In genomic region chr12:54205195-54205594, GRCm38 (mm10) we compare ENCODE assay signal across 8 mouse cellular contexts. TPM values are rescaled to one million over a fixed set of nuclear protein-coding genes. Genes with fewer than 3 reads are reported as not detected.
DNase-seq lines count a peak whose midpoint lies in the region; ATAC-seq and TF ChIP-seq lines count a peak whose summit lies in the region.

No protein-coding gene starts in this region.

- H3K4me1 ChIP-seq in heart, embryonic 12.5 days (replicated peaks), result 0 out of 2 replicates have a peak, but pooled peaks cover under 1% of the 10 kb centered on the region
- H3K4me1 ChIP-seq in MEL (ENCODE audit: control insufficient read depth in 1 of 2, insufficient read depth in 2 of 2, low read length in 2 of 2), result peaks cover 0 to 3% of the 10 kb centered on the region in 2 experiments; a peak in 1 of 4 replicates
- H3K4me1 ChIP-seq in embryonic fibroblast, embryonic 13.5 days (ENCODE audit: control insufficient read depth, insufficient read depth, low read length), result peaks cover 7% of the 10 kb centered on the region

- DNase-seq in heart, adult 11 months, result peak; percentile 95
- DNase-seq in MEL (ENCODE audit: low read depth, low spot score), result peak; percentile 73
- peak; percentile 76 for DNase-seq in kidney, adult 9 months
- peak; percentile 87 for DNase-seq in thymus, postnatal 4 days
- DNase-seq in ovary, adult 18-20 months (ENCODE audit: low spot score), result no peak

- TF ChIP-seq CTCF in MEL (IDR thresholded peaks at IDR 0.05 in 2 of 3, conservative IDR thresholded peaks at IDR 0.05 in 1 of 3; ENCODE audit: control insufficient read depth in 1 of 3, insufficient read depth in 1 of 3, low read depth in 2 of 3, low read length in 3 of 3, poor library complexity in 1 of 3, severe bottlenecking in 1 of 3), result peak; percentile 46 to 70 (median 61)
- peak; percentile 19; the same call in 1 of the 2 replicates for TF ChIP-seq CTCF in embryonic fibroblast, embryonic 13.5 days (IDR thresholded peaks at IDR 0.05; ENCODE audit: borderline replicate concordance, insufficient read depth, low read length)

- TF ChIP-seq RAD21 in MEL (IDR thresholded peaks at IDR 0.05; ENCODE audit: low read depth, low read length), result peak; percentile 64

- no peak for TF ChIP-seq POLR2A in MEL (IDR thresholded peaks at IDR 0.05; ENCODE audit: control insufficient read depth in 1 of 2, insufficient read depth in 1 of 2, low read depth in 1 of 2, low read length in 2 of 2, poor library complexity in 1 of 2)
- TF ChIP-seq POLR2A in embryonic fibroblast, embryonic 13.5 days (IDR thresholded peaks at IDR 0.05; ENCODE audit: low read depth, low read length), result no peak

- no peaks in the 10 kb centered on the region for H3K9me3 ChIP-seq in heart, embryonic 12.5 days (replicated peaks)
- no peaks in the 10 kb centered on the region for H3K9me3 ChIP-seq in MEL (replicated peaks; ENCODE audit: insufficient read depth, low read length)

- no peaks in the 10 kb centered on the region for H3K36me3 ChIP-seq in heart, embryonic 12.5 days
- peaks cover 0 to 3% of the 10 kb centered on the region in 2 experiments; a peak in 2 of 4 replicates for H3K36me3 ChIP-seq in MEL (ENCODE audit: control insufficient read depth in 1 of 2, insufficient read depth in 2 of 2, low read length in 2 of 2)

- no peak overlapping the region for H3K4me2 ChIP-seq in heart, embryonic 12.5 days

- no peak overlapping the region for H3K9ac ChIP-seq in heart, embryonic 12.5 days
- no peak overlapping the region for H3K9ac ChIP-seq in MEL (ENCODE audit: control insufficient read depth, low read depth, low read length, poor library complexity, severe bottlenecking)

- no peak for TF ChIP-seq EP300 in MEL (IDR thresholded peaks at IDR 0.05; ENCODE audit: low read depth in 1 of 2, low read length in 2 of 2)

- H3K4me3 ChIP-seq in heart, embryonic 12.5 days, result no peak overlapping the region
- no peak overlapping the region for H3K4me3 ChIP-seq in MEL (ENCODE audit: control insufficient read depth in 1 of 2, insufficient read depth in 1 of 2, low read depth in 2 of 2, low read length in 2 of 2)
- no peak overlapping the region for H3K4me3 ChIP-seq in embryonic fibroblast, embryonic 13.5 days (ENCODE audit: insufficient read depth, low read length)

- no peak for ATAC-seq in heart, embryonic 12.5 days (ENCODE audit: insufficient number of reproducible peaks, low FRiP score)
- ATAC-seq in megakaryocyte progenitor cell, adult 5-6 weeks (replicated peaks; ENCODE audit: poor library complexity), result peak; percentile 63

- H3K79me2 ChIP-seq in MEL (ENCODE audit: control insufficient read depth, insufficient read depth, low read length, poor library complexity), result peaks cover 3% of the 10 kb centered on the region; the same call in 1 of the 2 replicates

- WGBS in heart, embryonic 12.5 days, result 17% methylated on average over 1 of the region's 1 CpGs

- H3K27ac ChIP-seq in heart, embryonic 12.5 days (ENCODE audit: poor library complexity, severe bottlenecking), result no peak overlapping the region
- H3K27ac ChIP-seq in MEL (ENCODE audit: control insufficient read depth, low read depth, low read length), result no peak overlapping the region
- no peak overlapping the region for H3K27ac ChIP-seq in embryonic fibroblast, embryonic 13.5 days (ENCODE audit: insufficient read depth, low read length)

- H3K27me3 ChIP-seq in heart, embryonic 12.5 days (replicated peaks), result no peaks in the 10 kb centered on the region
- H3K27me3 ChIP-seq in MEL (ENCODE audit: control insufficient read depth in 1 of 2, insufficient read depth in 2 of 2, low read length in 2 of 2), result no peaks in the 10 kb centered on the region

TF ChIP-seq in MEL, 35 proteins besides CTCF, POLR2A, EP300 and RAD21:
- TF ChIP-seq ZC3H11A (IDR thresholded peaks at IDR 0.05; ENCODE audit: low read depth, low read length) (peak; percentile 68), ETS1 (IDR thresholded peaks at IDR 0.05; ENCODE audit: low read depth, low read length) (no peak), SMC3 (IDR thresholded peaks at IDR 0.05; ENCODE audit: low read depth, low read length) (peak; percentile 88)
TF ChIP-seq in MEL: peak in this region for 2.

RNA-seq across cellular contexts. Expression of gene Egln3, which starts 1.5 kb away (rescaled TPM):
- 7.4 and 7.5 TPM in 2 replicates for polyA plus RNA-seq in heart, embryonic 12.5 days (2016; fragmentation: Nextera tagmentation; extraction: Ambion mirVana)
- total RNA-seq in MEL (2012; rRNA removed), result 3.2 and 13.9 TPM in 2 replicates
- polyA plus RNA-seq in MEL (2012; ENCODE audit: insufficient read depth in 1 of 2, insufficient read length in 2 of 2, low read depth in 1 of 2, low replicate concordance in 2 of 2, missing spikeins in 1 of 2), result 10 to 100 TPM in 1 of 2 experiments, not detected in 1; 30.1 TPM
- polyA plus RNA-seq in embryonic fibroblast, embryonic 13.5 days (2011; ENCODE audit: insufficient read length, low read depth, missing spikeins), result 6.6 and 7.5 TPM in 2 replicates
- 48.4 and 55.3 TPM in 2 replicates for total RNA-seq in megakaryocyte progenitor cell, adult 5-6 weeks (2015)
- 21.5 and 23.6 TPM in 2 replicates for total RNA-seq in megakaryocyte progenitor cell, adult 5-6 weeks (2017)
